Mouse (Mus musculus) testis, adult 2 months (tissue): Measurements from ENCODE around the gene BC030499.

Experiments
- CTCF ChIP-seq: fragments of 200-500 bp; IDR thresholded peaks from 2 replicates; pipeline ENCODE4 v1.5.1; 2012; ENCODE audit warnings: low read depth, mild to moderate bottlenecking, inconsistent platforms, low read length, moderate library complexity; ENCODE audit not compliant: control insufficient read depth, insufficient read depth, insufficient replicate concordance
- POLR2A ChIP-seq: fragments of 200-500 bp; IDR thresholded peaks from 2 replicates; pipeline ENCODE4 v1.6.1; 2012; ENCODE audit warnings: low read depth, mild to moderate bottlenecking, inconsistent platforms, low read length, moderate library complexity; ENCODE audit not compliant: control insufficient read depth

DNA sequence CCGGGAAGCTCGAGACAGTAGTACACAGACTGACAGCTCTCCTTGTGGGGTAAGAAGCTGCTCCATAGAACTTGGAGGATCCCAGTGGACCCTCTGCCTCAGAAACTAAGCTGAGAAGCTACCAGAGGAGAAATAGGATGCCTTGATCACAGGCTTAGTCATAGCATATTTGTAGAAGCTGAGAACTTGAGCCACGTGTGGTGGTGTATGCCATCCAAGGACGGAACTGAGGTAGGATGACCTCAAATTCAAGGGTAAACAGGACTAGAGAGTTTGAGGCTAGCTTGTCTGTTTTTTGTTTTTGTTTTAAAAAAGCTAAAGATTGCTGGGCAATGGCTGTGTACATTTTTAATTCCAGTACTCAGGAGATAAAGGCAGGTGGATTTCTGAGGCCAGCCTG lies 14.6 kb downstream of the BC030499 start:
- TF ChIP-seq CTCF (no peak), POLR2A (no peak)
